Mouse (Mus musculus) stomach, embryonic 14.5 days (tissue): ENCODE data around the gene Pdgfd. TPM values are rescaled to one million over a fixed set of nuclear protein-coding genes. Genes with fewer than 3 reads are reported as not detected.
A peak's percentile ranks its signal among the peaks of the same experiment; 100 is the strongest.

ENCODE experiments used
- ATAC-seq: fragments of 200-750 bp; cut with Nextera tagmentation; 2 replicates; pipeline ENCODE4 v1.8.0; 2017; ENCODE audit warnings: low read depth, moderate TSS enrichment; ENCODE audit not compliant: insufficient number of reproducible peaks, insufficient read depth, low FRiP score
- H3K27ac ChIP-seq: fragments of 300-500 bp; sonication (generic); 2 replicates; pipeline ENCODE4 v1.5.1; 2014; ENCODE audit warnings: mild to moderate bottlenecking, low read length, moderate library complexity, mixed read lengths
- H3K27me3 ChIP-seq: fragments of 300-500 bp; sonication (generic); 2 replicates; pipeline ENCODE4 v1.6.1; 2014; ENCODE audit warnings: low read length, control low read depth, mixed read lengths; ENCODE audit not compliant: control insufficient read depth, insufficient read depth
- H3K36me3 ChIP-seq: fragments of 300-500 bp; sonication (generic); 2 replicates; pipeline ENCODE4 v1.6.1; 2014; ENCODE audit warnings: mild to moderate bottlenecking, control low read depth, low read length, moderate library complexity, mixed read lengths; ENCODE audit not compliant: control insufficient read depth, insufficient read depth
- H3K4me1 ChIP-seq: fragments of 300-500 bp; sonication (generic); 2 replicates; pipeline ENCODE4 v1.6.1; 2014; ENCODE audit warnings: low read length, control low read depth, mixed read lengths; ENCODE audit not compliant: control insufficient read depth, insufficient read depth
- H3K4me2 ChIP-seq: fragments of 300-500 bp; sonication (generic); replicated peaks from 2 replicates; pipeline ENCODE4 v1.6.1; 2014; ENCODE audit warnings: low read depth, low read length, control low read depth
- H3K4me3 ChIP-seq: fragments of 300-500 bp; sonication (generic); 2 replicates; pipeline ENCODE4 v1.5.1; 2014; ENCODE audit warnings: low read depth, low read length, control low read depth
- H3K9ac ChIP-seq: fragments of 300-500 bp; sonication (generic); replicated peaks from 2 replicates; pipeline ENCODE4 v1.6.1; 2014; ENCODE audit warnings: low read depth, mild to moderate bottlenecking, control low read depth, low read length, moderate library complexity, mixed read lengths
- H3K9me3 ChIP-seq: fragments of 300-500 bp; sonication (generic); 2 replicates; pipeline ENCODE4 v1.6.1; 2016; ENCODE audit warnings: low read depth, low read length, control low read depth; ENCODE audit not compliant: control insufficient read depth
- WGBS: fragments of 180-500 bp; shearing (Covaris S2); extraction: QIAGEN DNeasy Blood & Tissue Kit; methylation state at CpG from one replicate; pipeline ENCODE4 v1.1.7; 2014; 5-methylcytosine and 5-hydroxymethylcytosine counted together
- polyA plus RNA-seq: library from polyadenylated mRNA; unstranded; fragments of >200 nt; fragmentation: Nextera tagmentation; extraction: Ambion mirVana; gene quantifications from 2 replicates; pipeline ENCODE4 v1.2.1, GENCODE M21; 2014

The Pdgfd gene
- 11.0 and 12.2 TPM in 2 replicates for polyA plus RNA-seq

DNA sequence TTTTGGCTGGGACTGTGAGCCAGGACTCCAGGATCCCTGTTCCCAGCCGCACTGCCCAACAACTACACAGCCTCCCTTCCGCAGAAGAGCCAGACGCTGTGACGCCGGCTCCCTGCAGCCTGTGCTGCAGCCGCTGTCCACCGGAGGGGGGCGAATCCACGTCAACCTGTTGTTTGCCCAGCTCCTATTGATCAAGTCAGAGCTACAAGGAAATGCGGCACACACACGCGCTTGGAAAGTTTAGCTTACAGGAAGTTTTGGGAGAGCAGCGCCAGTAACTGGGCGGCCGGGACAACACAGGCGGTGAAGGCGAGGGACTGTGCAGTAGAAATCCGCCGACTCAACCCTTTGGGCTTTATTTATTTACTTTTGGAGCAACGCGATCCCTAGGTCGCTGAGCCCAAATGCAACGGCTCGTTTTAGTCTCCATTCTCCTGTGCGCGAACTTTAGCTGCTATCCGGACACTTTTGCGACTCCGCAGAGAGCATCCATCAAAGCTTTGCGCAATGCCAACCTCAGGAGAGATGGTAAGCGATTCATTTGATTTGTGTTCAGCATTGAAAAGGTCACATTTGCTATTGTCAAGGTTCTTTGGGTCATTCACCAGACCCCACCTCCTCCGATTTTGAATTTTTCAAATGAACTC, at the start of gene Pdgfd:
TSS of gene Pdgfd (plus strand) at position 194 of the 647 bp plus-strand sequence.
- no peaks in the 10 kb centered on the region for H3K9me3 ChIP-seq
- peak within 1 kb of the TSS; percentile 69 for H3K4me2 ChIP-seq
- H3K9ac ChIP-seq, result peak within 1 kb of the TSS; percentile 28
- peak; percentile 91 for ATAC-seq
- H3K4me1 ChIP-seq, result no peaks in the 10 kb centered on the region
- H3K27ac ChIP-seq, result no peak within 1 kb of the TSS
- H3K27me3 ChIP-seq, result no peaks in the 10 kb centered on the region
- H3K4me3 ChIP-seq, result peak within 1 kb of the TSS; percentile 38
- WGBS, result 2% methylated on average over 32 of the region's 32 CpGs
- no peaks in the 10 kb centered on the region for H3K36me3 ChIP-seq

DNA sequence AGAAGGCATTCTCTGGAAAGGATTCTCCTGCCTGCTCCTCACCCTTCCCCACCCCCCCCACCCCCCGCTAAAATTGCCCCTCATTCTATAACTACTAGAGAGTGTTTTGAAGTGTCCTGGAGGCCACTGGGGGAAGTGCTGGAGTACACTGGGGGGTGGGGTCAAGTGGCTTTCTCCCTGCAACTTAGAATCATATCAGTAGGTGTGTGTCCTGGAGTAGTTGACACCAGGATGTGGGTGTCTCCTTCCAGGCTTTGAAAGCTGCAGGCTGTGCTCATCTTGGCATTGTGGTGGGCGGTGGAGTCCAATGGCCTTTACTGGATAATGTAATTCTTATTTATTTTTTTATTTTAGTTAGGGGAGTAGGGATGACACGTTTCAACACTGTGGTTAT, 651 bp downstream of the Pdgfd start:
- Histone ChIP-seq H3K4me3 (peak overlapping the region; percentile 38), H3K36me3 (no peaks in the 10 kb centered on the region), H3K4me1 (no peaks in the 10 kb centered on the region), H3K4me2 (peak overlapping the region; percentile 69), H3K27ac (no peak overlapping the region), H3K9ac (no peak overlapping the region; the same call in 1 of the 2 replicates), H3K27me3 (no peaks in the 10 kb centered on the region), H3K9me3 (no peaks in the 10 kb centered on the region)
- WGBS, result 39% methylated on average over 3 of the region's 3 CpGs
- peak; percentile 29; the same call in 1 of the 2 replicates for ATAC-seq

DNA sequence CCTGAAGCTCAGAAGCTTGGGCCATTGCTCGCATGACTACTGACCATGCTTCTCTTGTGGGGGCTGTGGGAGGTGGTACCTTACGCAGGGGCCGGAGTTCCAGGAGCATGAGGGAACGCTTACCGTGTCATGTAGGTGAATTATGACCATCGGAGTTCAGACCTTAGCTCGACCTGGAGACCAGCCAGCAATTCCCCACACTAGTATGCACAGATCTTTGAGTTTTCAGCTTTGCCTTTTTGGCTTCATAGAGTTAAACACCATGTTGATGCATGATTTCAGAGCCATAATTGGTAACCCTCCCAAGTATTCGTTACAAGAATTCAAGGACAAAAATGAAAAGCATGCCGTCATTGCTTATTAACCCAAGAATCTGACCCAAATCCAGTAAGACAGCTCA, 2.6 kb downstream of the Pdgfd start:
- Histone ChIP-seq H3K9me3 (no peaks in the 10 kb centered on the region), H3K4me2 (no peak overlapping the region), H3K27me3 (no peaks in the 10 kb centered on the region), H3K36me3 (no peaks in the 10 kb centered on the region), H3K4me3 (no peak overlapping the region), H3K27ac (no peak overlapping the region), H3K4me1 (no peaks in the 10 kb centered on the region), H3K9ac (no peak overlapping the region)
- ATAC-seq, result no peak
- 34% methylated on average over 9 of the region's 9 CpGs for WGBS

DNA sequence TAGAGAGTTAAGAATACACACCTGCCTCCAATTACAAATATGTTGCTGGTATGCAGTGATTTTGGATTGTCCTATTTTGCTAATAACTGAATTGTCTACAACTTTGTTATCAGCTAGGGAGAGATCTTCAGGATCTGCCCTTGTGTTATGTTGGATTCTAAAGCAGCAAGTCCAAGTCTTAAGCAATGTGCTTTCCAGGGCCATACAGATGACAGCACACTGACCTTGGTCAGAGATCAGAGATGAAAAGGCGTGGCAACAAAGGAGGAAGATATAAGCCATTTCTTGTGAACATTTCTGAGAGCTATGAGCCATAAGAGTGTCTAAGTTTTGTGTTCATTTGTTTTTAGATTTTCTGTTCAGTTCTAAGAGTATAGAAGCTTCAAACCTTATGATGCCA, 4.9 kb downstream of the Pdgfd start:
- Histone ChIP-seq H3K36me3 (no peaks in the 10 kb centered on the region), H3K4me2 (no peak overlapping the region), H3K9me3 (no peaks in the 10 kb centered on the region), H3K4me1 (no peaks in the 10 kb centered on the region), H3K27ac (no peak overlapping the region), H3K27me3 (no peaks in the 10 kb centered on the region), H3K9ac (no peak overlapping the region), H3K4me3 (no peak overlapping the region)
- no peak for ATAC-seq
- WGBS, result 91% methylated on average over 1 of the region's 1 CpGs

DNA sequence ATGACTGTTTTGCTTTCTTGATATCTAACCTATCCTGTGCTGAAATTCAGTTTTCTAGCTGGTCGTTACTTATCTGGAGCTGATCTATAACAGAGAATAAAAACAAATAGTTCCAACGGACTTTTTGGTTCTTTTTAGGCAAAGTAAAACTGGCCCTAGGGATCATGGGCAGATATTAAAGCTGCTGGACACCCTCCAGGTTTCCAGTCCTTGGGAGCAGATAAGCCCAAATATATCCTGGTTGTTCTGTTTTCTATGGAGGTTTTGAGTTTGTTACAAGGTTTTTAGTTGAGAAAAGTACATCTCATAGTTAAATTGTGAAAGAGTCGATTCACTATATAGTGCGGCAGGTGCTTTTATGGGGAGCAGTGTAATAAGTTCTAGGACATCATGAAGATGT, 7.3 kb downstream of the Pdgfd start:
- Histone ChIP-seq H3K9ac (no peak overlapping the region), H3K4me3 (no peak overlapping the region), H3K4me2 (no peak overlapping the region), H3K27me3 (no peaks in the 10 kb centered on the region), H3K9me3 (no peaks in the 10 kb centered on the region), H3K27ac (no peak overlapping the region), H3K36me3 (no peaks in the 10 kb centered on the region), H3K4me1 (no peaks in the 10 kb centered on the region)
- 80% methylated on average over 4 of the region's 4 CpGs for WGBS
- no peak for ATAC-seq

DNA sequence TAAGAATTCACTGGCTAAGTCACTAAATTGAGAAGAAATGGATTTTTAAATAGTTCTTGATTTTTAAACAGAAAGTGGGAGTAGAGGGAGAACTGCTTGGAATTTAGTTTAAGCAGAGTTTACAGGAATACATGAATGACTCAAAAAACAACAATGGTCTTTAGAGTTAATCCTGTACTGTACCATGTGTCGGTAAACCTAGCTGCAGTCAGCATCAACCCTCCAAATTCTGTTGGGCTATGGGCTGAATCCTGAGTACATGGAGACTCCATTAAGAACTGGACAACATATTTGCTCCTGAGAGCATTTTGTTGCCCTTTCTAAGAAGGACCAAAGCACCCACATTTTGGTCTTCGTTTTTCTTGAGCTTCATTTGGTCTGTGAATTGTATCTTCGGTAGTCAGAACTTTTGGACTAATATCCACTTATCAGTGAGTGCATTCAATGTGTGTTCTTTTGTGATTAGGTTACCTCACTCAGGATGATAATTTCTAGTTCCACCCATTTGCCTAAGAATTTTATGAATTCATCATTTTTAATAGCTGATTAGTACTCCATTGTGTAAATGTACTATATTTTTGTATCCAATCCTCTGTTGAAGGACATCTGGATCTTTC, 14.0 kb downstream of the Pdgfd start:
- no peaks in the 10 kb centered on the region for H3K27me3 ChIP-seq
- H3K36me3 ChIP-seq, result no peaks in the 10 kb centered on the region
- no peaks in the 10 kb centered on the region for H3K4me1 ChIP-seq
- H3K27ac ChIP-seq, result no peak overlapping the region
- no peak overlapping the region for H3K4me3 ChIP-seq
- no peak overlapping the region for H3K9ac ChIP-seq
- ATAC-seq, result no peak
- 87% methylated on average over 3 of the region's 3 CpGs for WGBS
- no peaks in the 10 kb centered on the region for H3K9me3 ChIP-seq
- H3K4me2 ChIP-seq, result no peak overlapping the region

DNA sequence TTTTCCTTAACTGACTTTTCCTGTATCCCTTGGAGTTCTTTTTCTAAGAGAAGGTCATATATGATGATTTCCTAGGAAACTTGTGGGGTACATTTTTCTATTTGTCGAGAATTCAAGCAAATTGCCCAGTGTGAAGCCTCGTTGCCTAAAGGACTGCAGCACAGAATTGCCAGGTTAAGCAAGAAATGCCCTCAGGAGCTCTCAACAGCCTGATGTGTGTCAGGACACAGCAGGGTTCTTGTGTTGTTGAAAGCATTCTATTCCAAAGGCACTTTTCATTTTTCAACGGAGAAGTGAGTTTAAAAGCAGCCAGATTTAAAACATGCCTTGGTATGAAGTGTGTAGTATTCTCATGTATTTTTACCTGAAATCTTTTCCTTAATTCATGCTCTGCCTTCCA, 19.6 kb downstream of the Pdgfd start:
- H3K27ac ChIP-seq, result no peak overlapping the region
- no peaks in the 10 kb centered on the region for H3K27me3 ChIP-seq
- H3K9ac ChIP-seq, result no peak overlapping the region
- no peak overlapping the region for H3K4me3 ChIP-seq
- H3K4me2 ChIP-seq, result no peak overlapping the region
- 61% methylated on average over 3 of the region's 3 CpGs for WGBS
- H3K9me3 ChIP-seq, result no peaks in the 10 kb centered on the region
- no peak for ATAC-seq
- no peaks in the 10 kb centered on the region for H3K4me1 ChIP-seq
- H3K36me3 ChIP-seq, result no peaks in the 10 kb centered on the region

DNA sequence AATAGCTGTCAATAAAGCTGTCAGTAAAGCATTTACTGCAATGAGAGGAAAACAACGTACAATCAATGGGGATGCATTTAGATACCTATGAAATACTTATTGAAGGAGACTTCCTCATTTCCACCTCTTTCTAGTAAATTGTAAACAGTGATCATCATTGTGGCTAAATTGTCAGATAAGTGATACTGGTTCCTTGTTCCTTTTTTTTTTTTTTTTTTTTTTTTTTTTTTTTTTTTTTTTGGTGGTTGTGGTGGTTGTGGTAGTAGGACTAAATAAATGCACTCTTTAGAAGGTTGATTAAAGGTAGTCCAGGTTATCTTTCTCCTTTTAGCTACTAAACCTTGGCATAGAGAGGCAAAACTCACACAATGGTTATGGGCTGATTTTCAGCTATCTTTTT, 25.0 kb downstream of the Pdgfd start:
- WGBS, result 82% methylated on average over 1 of the region's 1 CpGs
- Histone ChIP-seq H3K27ac (no peak overlapping the region), H3K9ac (no peak overlapping the region), H3K4me1 (no peaks in the 10 kb centered on the region), H3K4me3 (no peak overlapping the region), H3K27me3 (no peaks in the 10 kb centered on the region), H3K4me2 (no peak overlapping the region), H3K9me3 (no peaks in the 10 kb centered on the region), H3K36me3 (no peaks in the 10 kb centered on the region)
- no peak for ATAC-seq

DNA sequence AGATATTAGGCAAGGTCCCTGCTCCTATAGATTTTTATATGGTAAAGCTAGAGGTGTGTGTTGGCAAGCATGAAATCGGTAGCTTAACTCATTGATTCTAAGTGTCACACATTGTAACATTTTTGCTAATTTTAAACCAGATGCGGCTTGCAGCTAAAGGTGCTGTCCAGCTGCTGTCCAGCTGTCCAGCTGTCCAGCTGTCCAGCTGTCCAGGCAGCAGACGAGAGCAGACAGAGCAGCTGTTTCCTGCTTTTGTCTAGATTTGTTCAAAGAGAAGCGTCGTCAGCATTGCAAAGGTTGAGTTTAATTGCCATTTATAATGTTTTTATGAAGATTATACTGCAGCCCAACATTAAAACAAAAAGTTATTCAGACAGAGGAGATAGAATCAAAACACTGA, 44.5 kb downstream of the Pdgfd start:
- Histone ChIP-seq H3K4me1 (no peaks in the 10 kb centered on the region), H3K36me3 (no peaks in the 10 kb centered on the region), H3K27ac (no peak overlapping the region), H3K9me3 (no peaks in the 10 kb centered on the region), H3K4me2 (no peak overlapping the region), H3K9ac (no peak overlapping the region), H3K4me3 (no peak overlapping the region), H3K27me3 (no peaks in the 10 kb centered on the region)
- 56% methylated on average over 5 of the region's 5 CpGs for WGBS
- ATAC-seq, result no peak
